Mouse (Mus musculus): ENCODE measurements around the gene Tmem130. TPM values are rescaled to one million over a fixed set of nuclear protein-coding genes. Genes with fewer than 3 reads are reported as not detected.
"Not testable (repeated sequence)": the region's sequence is repeated elsewhere in the genome, so short reads cannot be mapped to it uniquely, and the experiment has no call there.

Tmem130 gene
- total and polyA plus RNA-seq, 2 experiments from 2014 or later, result 444 to 636 TPM

GRCm38 (mm10) chr5:144793374-144793773 lies 31.8 kb upstream of the Tmem130 start:
- Histone ChIP-seq H3K27me3 (ENCODE audit: insufficient read depth, low read length) (no peaks in the 10 kb centered on the region), H3K9ac (replicated peaks; ENCODE audit: low read length, poor library complexity, severe bottlenecking) (no peak overlapping the region), H3K4me1 (ENCODE audit: insufficient read depth, low read length) (no peaks in the 10 kb centered on the region), H3K4me3 (ENCODE audit: low read depth, low read length) (no peak overlapping the region), H3K27ac (ENCODE audit: low read depth, low read length) (no peak overlapping the region), H3K9me3 (ENCODE audit: low read length) (no peaks in the 10 kb centered on the region), H3K36me3 (ENCODE audit: insufficient read depth, low read length) (peaks cover 80% of the 10 kb centered on the region), H3K4me2 (ENCODE audit: low read depth, low read length, poor library complexity, severe bottlenecking) (no peak overlapping the region)
- DNase-seq (ENCODE audit: low spot score), result no peak
- 84% methylated on average over 5 of the region's 5 CpGs for WGBS
- peak; percentile 45 for TF ChIP-seq CTCF (IDR thresholded peaks at IDR 0.05)
- ATAC-seq (ENCODE audit: low FRiP score), result no peak

GRCm38 (mm10) chr5:144786464-144786863 lies 24.8 kb upstream of the Tmem130 start:
- Histone ChIP-seq H3K4me2 (ENCODE audit: low read depth, low read length, poor library complexity, severe bottlenecking) (no peak overlapping the region), H3K27ac (ENCODE audit: low read depth, low read length) (no peak overlapping the region), H3K27me3 (ENCODE audit: insufficient read depth, low read length) (no peaks in the 10 kb centered on the region), H3K4me3 (ENCODE audit: low read depth, low read length) (no peak overlapping the region), H3K9me3 (ENCODE audit: low read length) (no peaks in the 10 kb centered on the region), H3K4me1 (ENCODE audit: insufficient read depth, low read length) (no peaks in the 10 kb centered on the region), H3K9ac (replicated peaks; ENCODE audit: low read length, poor library complexity, severe bottlenecking) (no peak overlapping the region), H3K36me3 (ENCODE audit: insufficient read depth, low read length) (peaks cover 86% of the 10 kb centered on the region)
- DNase-seq (ENCODE audit: low spot score) (no peak), ATAC-seq (ENCODE audit: low FRiP score) (no peak)
- TF ChIP-seq CTCF (IDR thresholded peaks at IDR 0.05), result no peak
- WGBS, result 97% methylated on average over 18 of the region's 18 CpGs

GRCm38 (mm10) chr5:144780654-144781053 lies 19.0 kb upstream of the Tmem130 start:
- H3K36me3 ChIP-seq (ENCODE audit: insufficient read depth, low read length), result peaks cover 66% of the 10 kb centered on the region

DNA sequence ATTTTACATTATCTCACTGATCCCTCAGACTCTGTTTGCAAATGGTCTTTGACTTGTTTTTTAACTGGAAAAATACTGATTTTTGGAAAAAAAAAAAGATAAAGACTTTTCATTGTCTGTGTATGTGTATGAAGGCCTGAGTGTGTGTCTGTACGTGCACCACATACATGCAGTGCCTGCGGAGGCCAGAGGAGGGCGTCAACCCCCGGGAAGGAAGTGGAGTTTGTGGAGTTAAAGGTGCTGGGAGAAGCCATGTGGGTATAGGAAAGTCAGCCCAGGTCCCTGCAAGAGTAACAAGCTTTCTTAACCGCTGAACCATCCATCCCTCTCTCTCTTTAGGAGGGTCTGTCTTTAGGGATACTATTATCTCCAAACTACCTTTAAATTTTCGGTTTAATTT lies 11.6 kb upstream of the Tmem130 start:
- ATAC-seq (ENCODE audit: low FRiP score), result no peak

More at GRCm38 (mm10) chr5:144780654-144781053, 19.0 kb upstream of the Tmem130 start:
- no peak overlapping the region for H3K9ac ChIP-seq (replicated peaks; ENCODE audit: low read length, poor library complexity, severe bottlenecking)
- TF ChIP-seq CTCF (IDR thresholded peaks at IDR 0.05), result no peak
- H3K4me1 ChIP-seq (ENCODE audit: insufficient read depth, low read length), result no peaks in the 10 kb centered on the region
- ATAC-seq (ENCODE audit: low FRiP score) (no peak), DNase-seq (ENCODE audit: low spot score) (no peak)
- no peak overlapping the region for H3K4me2 ChIP-seq (ENCODE audit: low read depth, low read length, poor library complexity, severe bottlenecking)
- no peaks in the 10 kb centered on the region for H3K9me3 ChIP-seq (ENCODE audit: low read length)
- H3K4me3 ChIP-seq (ENCODE audit: low read depth, low read length), result no peak overlapping the region
- no peak overlapping the region for H3K27ac ChIP-seq (ENCODE audit: low read depth, low read length)
- no peaks in the 10 kb centered on the region for H3K27me3 ChIP-seq (ENCODE audit: insufficient read depth, low read length)
- 84% methylated on average over 8 of the region's 8 CpGs for WGBS

DNA sequence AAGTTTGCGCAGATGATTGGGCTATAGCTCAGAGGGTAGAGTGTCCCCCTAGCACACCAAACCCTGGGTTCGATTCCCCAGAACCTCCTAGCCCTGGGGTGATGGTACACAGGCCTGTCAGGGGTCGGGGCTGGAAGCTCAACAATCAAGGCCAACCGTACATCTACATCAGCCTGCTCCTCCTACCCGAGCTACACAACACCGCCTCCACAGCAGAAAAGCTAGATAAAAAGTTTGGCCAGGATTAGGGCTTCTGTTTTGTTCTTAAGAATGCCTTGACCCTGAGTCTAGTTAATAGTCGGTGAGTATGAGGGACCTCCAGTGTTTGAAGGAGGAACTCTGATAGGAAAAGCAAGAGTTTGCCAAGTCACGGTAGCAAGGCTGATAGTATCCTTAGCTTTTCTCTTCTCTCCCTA lies 7.5 kb upstream of the Tmem130 start:
- DNase-seq (ENCODE audit: low spot score) (no peak), ATAC-seq (ENCODE audit: low FRiP score) (no peak)
- Histone ChIP-seq H3K27me3 (ENCODE audit: insufficient read depth, low read length) (no peaks in the 10 kb centered on the region), H3K9ac (replicated peaks; ENCODE audit: low read length, poor library complexity, severe bottlenecking) (peak overlapping the region; percentile 92), H3K9me3 (ENCODE audit: low read length) (no peaks in the 10 kb centered on the region), H3K4me2 (ENCODE audit: low read depth, low read length, poor library complexity, severe bottlenecking) (peak overlapping the region; percentile 85), H3K4me3 (ENCODE audit: low read depth, low read length) (peak overlapping the region; percentile 80), H3K4me1 (ENCODE audit: insufficient read depth, low read length) (peaks cover 9% of the 10 kb centered on the region; the same call in 1 of the 2 replicates), H3K27ac (ENCODE audit: low read depth, low read length) (peak overlapping the region; percentile 99), H3K36me3 (ENCODE audit: insufficient read depth, low read length) (peaks cover 19% of the 10 kb centered on the region)
- 28% methylated on average over 8 of the region's 8 CpGs for whole genome bisulfite sequencing
- TF ChIP-seq CTCF (IDR thresholded peaks at IDR 0.05), result no peak

More for the DNA sequence above, 11.6 kb upstream of the Tmem130 start:
- no peak for DNase-seq (ENCODE audit: low spot score)
- H3K27ac ChIP-seq (ENCODE audit: low read depth, low read length), result no peak overlapping the region
- H3K36me3 ChIP-seq (ENCODE audit: insufficient read depth, low read length), result peaks cover 36% of the 10 kb centered on the region
- peaks cover 9% of the 10 kb centered on the region; the same call in 1 of the 2 replicates for H3K4me1 ChIP-seq (ENCODE audit: insufficient read depth, low read length)
- no peak overlapping the region for H3K4me2 ChIP-seq (ENCODE audit: low read depth, low read length, poor library complexity, severe bottlenecking)
- no peaks in the 10 kb centered on the region for H3K9me3 ChIP-seq (ENCODE audit: low read length)
- H3K9ac ChIP-seq (replicated peaks; ENCODE audit: low read length, poor library complexity, severe bottlenecking), result no peak overlapping the region
- no peaks in the 10 kb centered on the region for H3K27me3 ChIP-seq (ENCODE audit: insufficient read depth, low read length)
- no peak overlapping the region for H3K4me3 ChIP-seq (ENCODE audit: low read depth, low read length)
- peak; percentile 19 for TF ChIP-seq CTCF (IDR thresholded peaks at IDR 0.05)
- 94% methylated on average over 6 of the region's 6 CpGs for WGBS

DNA sequence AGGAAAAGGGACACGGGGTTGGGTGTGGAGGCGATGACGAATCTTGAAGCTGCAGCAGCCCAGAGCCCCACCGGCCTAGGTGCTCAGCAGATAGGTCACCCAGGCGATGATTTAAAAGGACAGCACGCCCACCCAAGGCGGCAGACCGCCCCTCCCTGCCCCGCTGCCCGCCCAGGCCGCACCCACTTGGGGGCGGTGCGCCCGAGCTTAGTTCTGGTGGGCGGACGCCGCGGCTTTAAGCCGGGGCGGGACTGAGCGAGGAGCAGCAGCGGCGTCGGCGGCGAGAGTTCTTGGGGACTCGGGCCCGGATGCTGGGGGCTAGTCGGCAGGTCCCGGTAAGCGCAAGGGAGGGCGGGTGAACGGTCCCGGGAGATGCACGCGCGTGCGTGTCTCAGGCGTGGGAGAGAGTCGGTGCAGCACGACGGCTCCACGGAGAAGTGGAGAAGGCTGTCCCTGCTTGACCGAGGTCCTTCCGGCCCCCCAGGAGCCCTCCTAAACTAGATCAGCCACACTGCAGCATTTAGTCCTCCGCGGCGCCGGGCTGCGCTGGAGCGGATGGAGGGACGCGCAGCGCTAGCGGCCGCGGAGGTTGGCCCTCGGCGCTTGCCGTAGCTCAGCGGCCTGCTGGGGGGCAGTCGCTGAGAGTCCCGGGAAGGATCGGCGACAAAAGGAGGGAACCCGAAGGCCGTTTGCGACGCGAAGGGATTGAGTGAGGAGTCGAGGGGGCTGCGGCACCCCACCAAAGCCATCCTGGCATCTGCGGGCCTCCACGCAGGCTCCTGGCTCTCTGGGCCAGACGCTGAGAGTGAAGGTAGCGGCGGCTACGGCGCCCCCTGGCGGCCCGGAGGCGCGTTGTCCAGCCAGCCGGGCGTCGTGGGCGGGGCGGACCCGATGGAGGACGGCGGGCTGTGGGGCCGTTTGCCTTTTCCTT lies 6.6 kb upstream of the Tmem130 start:
- Histone ChIP-seq H3K4me3 (ENCODE audit: low read depth, low read length) (peak overlapping the region; percentile 80), H3K9me3 (ENCODE audit: low read length) (no peaks in the 10 kb centered on the region), H3K9ac (replicated peaks; ENCODE audit: low read length, poor library complexity, severe bottlenecking) (peak overlapping the region; percentile 92), H3K27ac (ENCODE audit: low read depth, low read length) (peak overlapping the region; percentile 99), H3K36me3 (ENCODE audit: insufficient read depth, low read length) (peaks cover 19% of the 10 kb centered on the region), H3K27me3 (ENCODE audit: insufficient read depth, low read length) (no peaks in the 10 kb centered on the region), H3K4me1 (ENCODE audit: insufficient read depth, low read length) (peaks cover 9% of the 10 kb centered on the region; the same call in 1 of the 2 replicates), H3K4me2 (ENCODE audit: low read depth, low read length, poor library complexity, severe bottlenecking) (peak overlapping the region; percentile 85)
- WGBS, result under 1% methylated on average over 74 of the region's 92 CpGs
- ATAC-seq (ENCODE audit: low FRiP score) (peak; percentile 89), DNase-seq (ENCODE audit: low spot score) (peak; percentile 95)
- TF ChIP-seq CTCF (IDR thresholded peaks at IDR 0.05), result peak; percentile 91

DNA sequence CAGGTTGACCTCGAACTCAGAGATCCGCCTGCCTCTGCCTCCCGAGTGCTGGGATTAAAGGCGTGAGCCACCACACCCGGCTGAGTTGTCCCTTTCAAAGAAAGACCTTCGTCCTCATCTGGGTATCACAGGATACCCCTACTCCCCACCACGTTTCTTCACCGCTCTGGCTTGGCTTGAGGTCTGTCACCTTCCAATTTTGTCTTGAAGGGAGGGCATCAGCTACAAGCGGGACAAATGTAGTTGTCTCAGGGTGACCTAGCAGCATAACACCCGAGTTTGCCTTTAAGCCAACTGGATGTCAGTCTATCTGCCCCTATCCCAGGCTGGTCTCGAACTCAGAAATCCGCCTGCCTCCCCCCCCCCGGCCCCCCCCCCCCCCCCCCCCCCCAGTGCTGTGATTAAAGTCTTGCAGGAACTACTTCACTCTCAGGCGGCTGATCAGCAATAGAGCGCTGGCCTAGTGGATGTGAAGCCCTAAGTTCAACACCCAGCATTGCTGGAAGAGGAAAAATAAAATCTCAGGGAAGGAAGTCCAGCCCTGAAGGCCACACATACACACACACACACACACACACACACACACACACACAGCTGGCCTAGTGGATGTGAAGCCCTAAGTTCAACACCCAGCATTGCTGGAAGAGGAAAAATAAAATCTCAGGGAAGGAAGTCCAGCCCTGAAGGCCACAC lies 5.6 kb upstream of the Tmem130 start, which contains the start of gene Trrap:
Trrap (plus strand) TSS at position 627 of the 693 bp plus-strand sequence.
- H3K36me3 ChIP-seq (ENCODE audit: insufficient read depth, low read length), result peaks cover 14% of the 10 kb centered on the region
- ATAC-seq (ENCODE audit: low FRiP score), result peak; percentile 3; the same call in 1 of the 2 replicates
- not testable (repeated sequence) for H3K27me3 ChIP-seq (ENCODE audit: insufficient read depth, low read length); H3K9me3 ChIP-seq (ENCODE audit: low read length); DNase-seq (ENCODE audit: low spot score); H3K4me1 ChIP-seq (ENCODE audit: insufficient read depth, low read length)
- WGBS, result 75% methylated on average over 15 of the region's 15 CpGs
- peak within 1 kb of the TSS; percentile 99 for H3K27ac ChIP-seq (ENCODE audit: low read depth, low read length)
- peak within 1 kb of the TSS; percentile 85 for H3K4me2 ChIP-seq (ENCODE audit: low read depth, low read length, poor library complexity, severe bottlenecking)
- peak within 1 kb of the TSS; percentile 80 for H3K4me3 ChIP-seq (ENCODE audit: low read depth, low read length)
- peak within 1 kb of the TSS; percentile 92 for H3K9ac ChIP-seq (replicated peaks; ENCODE audit: low read length, poor library complexity, severe bottlenecking)
